Mouse (Mus musculus) kidney, embryonic 15.5 days (tissue): ENCODE measurements at regions not wholly inside any gene's neighbourhood (a gene's known extent, or its start where the extent isn't known, plus 50 kb on each side); places are given as distances from the start of the nearest gene placed in this dataset.
A peak's percentile ranks its signal among the peaks of the same experiment; 100 is the strongest.

Experiments
- ATAC-seq: fragments of 200-750 bp; cut with Nextera tagmentation; replicated peaks from 2 replicates; pipeline ENCODE4 v1.8.0; 2017; ENCODE audit warnings: moderate TSS enrichment; ENCODE audit not compliant: low FRiP score
- H3K27ac ChIP-seq: fragments of 300-500 bp; sonication (generic); 2 replicates; pipeline ENCODE4 v1.5.1; 2015; ENCODE audit warnings: mild to moderate bottlenecking, inconsistent platforms
- H3K27me3 ChIP-seq: fragments of 300-500 bp; sonication (generic); 2 replicates; pipeline ENCODE4 v1.6.1; 2015; ENCODE audit warnings: inconsistent platforms
- H3K36me3 ChIP-seq: fragments of 300-500 bp; sonication (generic); 2 replicates; pipeline ENCODE4 v1.6.1; 2015; ENCODE audit warnings: inconsistent platforms
- H3K4me1 ChIP-seq: fragments of 300-500 bp; sonication (generic); 2 replicates; pipeline ENCODE4 v1.6.1; 2015; ENCODE audit warnings: inconsistent platforms
- H3K4me2 ChIP-seq: fragments of 300-500 bp; sonication (generic); 2 replicates; pipeline ENCODE4 v1.6.1; 2015; ENCODE audit warnings: moderate library complexity, mild to moderate bottlenecking, inconsistent platforms
- H3K4me3 ChIP-seq: fragments of 300-500 bp; sonication (generic); replicated peaks from 2 replicates; pipeline ENCODE4 v1.5.1; 2015; ENCODE audit warnings: mild to moderate bottlenecking, inconsistent platforms
- H3K9ac ChIP-seq: fragments of 300-500 bp; sonication (generic); 2 replicates; pipeline ENCODE4 v1.6.1; 2015; ENCODE audit warnings: mild to moderate bottlenecking, inconsistent platforms
- H3K9me3 ChIP-seq: fragments of 300-500 bp; sonication (generic); replicated peaks from 2 replicates; pipeline ENCODE4 v1.6.1; 2016; ENCODE audit warnings: inconsistent platforms
- WGBS: fragments of 180-500 bp; shearing (Covaris S2); methylation state at CpG from one replicate; pipeline ENCODE4 v1.1.7; 2015; ENCODE audit warnings: mixed read lengths; 5-methylcytosine and 5-hydroxymethylcytosine counted together

- 85% methylated on average over 2 of the region's 2 CpGs for WGBS
- Histone ChIP-seq H3K4me2 (no peak overlapping the region), H3K9ac (no peak overlapping the region), H3K36me3 (no peaks in the 10 kb centered on the region), H3K4me1 (peaks cover 3% of the 10 kb centered on the region), H3K4me3 (no peak overlapping the region), H3K9me3 (no peaks in the 10 kb centered on the region), H3K27ac (no peak overlapping the region), H3K27me3 (no peaks in the 10 kb centered on the region)
- ATAC-seq = no peak
These were observed 347.2 kb downstream of the Tmem232 start for GRCm38 (mm10) chr17:65193341-65193740.

- H3K9me3 ChIP-seq = no peaks in the 10 kb centered on the region
- H3K4me2 ChIP-seq = no peak overlapping the region
- no peak for ATAC-seq
- 85% methylated on average over 12 of the region's 12 CpGs for WGBS
- H3K27me3 ChIP-seq = no peaks in the 10 kb centered on the region
- no peak overlapping the region for H3K4me3 ChIP-seq
- peaks cover 3% of the 10 kb centered on the region for H3K4me1 ChIP-seq
- H3K27ac ChIP-seq = no peak overlapping the region
- H3K9ac ChIP-seq = no peak overlapping the region
- H3K36me3 ChIP-seq = no peaks in the 10 kb centered on the region
These were observed 348.0 kb downstream of the Tmem232 start for GRCm38 (mm10) chr17:65192432-65193059.

- ATAC-seq = peak; percentile 84
- Histone ChIP-seq H3K36me3 (no peaks in the 10 kb centered on the region), H3K27me3 (no peaks in the 10 kb centered on the region), H3K9me3 (no peaks in the 10 kb centered on the region), H3K27ac (peak overlapping the region; percentile 2; the same call in 1 of the 2 replicates), H3K4me1 (peaks cover 3% of the 10 kb centered on the region), H3K4me3 (no peak overlapping the region), H3K4me2 (peak overlapping the region; percentile 15; the same call in 1 of the 2 replicates), H3K9ac (no peak overlapping the region)
- 29% methylated on average over 12 of the region's 12 CpGs for WGBS
These were observed 349.6 kb downstream of the Tmem232 start for GRCm38 (mm10) chr17:65190839-65191591.

- Histone ChIP-seq H3K9me3 (no peaks in the 10 kb centered on the region), H3K4me3 (no peak overlapping the region), H3K36me3 (no peaks in the 10 kb centered on the region), H3K4me2 (no peak overlapping the region), H3K27me3 (no peaks in the 10 kb centered on the region), H3K27ac (no peak overlapping the region), H3K9ac (no peak overlapping the region), H3K4me1 (no peaks in the 10 kb centered on the region)
- no peak for ATAC-seq
- whole genome bisulfite sequencing = 74% methylated on average over 4 of the region's 4 CpGs
These were observed 345.3 kb upstream of the 4930583I09Rik start for GRCm38 (mm10) chr17:65181164-65181563.

GRCm38 (mm10) chr17:65175770-65176169 lies 339.9 kb upstream of the 4930583I09Rik start:
- Histone ChIP-seq H3K36me3 (no peaks in the 10 kb centered on the region), H3K4me3 (no peak overlapping the region), H3K27ac (no peak overlapping the region), H3K9ac (no peak overlapping the region), H3K27me3 (no peaks in the 10 kb centered on the region), H3K9me3 (no peaks in the 10 kb centered on the region), H3K4me2 (no peak overlapping the region), H3K4me1 (no peaks in the 10 kb centered on the region)
- WGBS = 65% methylated on average over 4 of the region's 4 CpGs
- ATAC-seq = no peak

GRCm38 (mm10) chr17:65174114-65174513 lies 338.2 kb upstream of the 4930583I09Rik start:
- H3K4me3 ChIP-seq = no peak overlapping the region
- H3K4me1 ChIP-seq = no peaks in the 10 kb centered on the region
- no peak overlapping the region for H3K9ac ChIP-seq
- 89% methylated on average over 6 of the region's 6 CpGs for WGBS
- no peak for ATAC-seq
- H3K4me2 ChIP-seq = no peak overlapping the region
- H3K27me3 ChIP-seq = no peaks in the 10 kb centered on the region
- no peaks in the 10 kb centered on the region for H3K36me3 ChIP-seq
- no peaks in the 10 kb centered on the region for H3K9me3 ChIP-seq
- H3K27ac ChIP-seq = no peak overlapping the region

GRCm38 (mm10) chr17:65173236-65173635 lies 337.4 kb upstream of the 4930583I09Rik start:
- Histone ChIP-seq H3K36me3 (no peaks in the 10 kb centered on the region), H3K27me3 (no peaks in the 10 kb centered on the region), H3K9ac (no peak overlapping the region), H3K4me3 (no peak overlapping the region), H3K9me3 (no peaks in the 10 kb centered on the region), H3K27ac (no peak overlapping the region), H3K4me1 (no peaks in the 10 kb centered on the region), H3K4me2 (no peak overlapping the region)
- WGBS = 87% methylated on average over 3 of the region's 3 CpGs
- ATAC-seq = no peak

GRCm38 (mm10) chr17:65170691-65171090 lies 334.8 kb upstream of the 4930583I09Rik start:
- no peak for ATAC-seq
- Histone ChIP-seq H3K27ac (no peak overlapping the region), H3K27me3 (no peaks in the 10 kb centered on the region), H3K9ac (no peak overlapping the region), H3K36me3 (no peaks in the 10 kb centered on the region), H3K4me2 (no peak overlapping the region), H3K4me3 (no peak overlapping the region), H3K9me3 (no peaks in the 10 kb centered on the region), H3K4me1 (no peaks in the 10 kb centered on the region)
- 83% methylated on average over 4 of the region's 4 CpGs for WGBS

GRCm38 (mm10) chr17:65169981-65170617 lies 334.2 kb upstream of the 4930583I09Rik start:
- no peak overlapping the region for H3K27ac ChIP-seq
- no peak overlapping the region for H3K9ac ChIP-seq
- no peak overlapping the region for H3K4me3 ChIP-seq
- H3K27me3 ChIP-seq = no peaks in the 10 kb centered on the region
- H3K4me2 ChIP-seq = no peak overlapping the region
- H3K4me1 ChIP-seq = no peaks in the 10 kb centered on the region
- no peaks in the 10 kb centered on the region for H3K9me3 ChIP-seq
- H3K36me3 ChIP-seq = no peaks in the 10 kb centered on the region
- ATAC-seq = no peak
- WGBS = 78% methylated on average over 4 of the region's 4 CpGs

GRCm38 (mm10) chr17:65146376-65146775 lies 310.5 kb upstream of the 4930583I09Rik start:
- Histone ChIP-seq H3K27ac (no peak overlapping the region), H3K9ac (no peak overlapping the region), H3K4me2 (no peak overlapping the region), H3K27me3 (no peaks in the 10 kb centered on the region), H3K4me1 (no peaks in the 10 kb centered on the region), H3K36me3 (no peaks in the 10 kb centered on the region), H3K4me3 (no peak overlapping the region), H3K9me3 (no peaks in the 10 kb centered on the region; the same call in 1 of the 2 replicates)
- 70% methylated on average over 2 of the region's 2 CpGs for WGBS
- no peak for ATAC-seq

- Histone ChIP-seq H3K4me1 (no peaks in the 10 kb centered on the region), H3K27me3 (no peaks in the 10 kb centered on the region), H3K4me2 (no peak overlapping the region), H3K36me3 (no peaks in the 10 kb centered on the region), H3K9me3 (no peaks in the 10 kb centered on the region), H3K9ac (no peak overlapping the region), H3K27ac (no peak overlapping the region), H3K4me3 (no peak overlapping the region)
- 58% methylated on average over 5 of the region's 5 CpGs for WGBS
- ATAC-seq = no peak
These were observed 278.8 kb upstream of the 4930583I09Rik start for GRCm38 (mm10) chr17:65114651-65115050.

- WGBS = 79% methylated on average over 3 of the region's 3 CpGs
- no peaks in the 10 kb centered on the region for H3K36me3 ChIP-seq
- H3K27me3 ChIP-seq = no peaks in the 10 kb centered on the region
- H3K9ac ChIP-seq = no peak overlapping the region
- no peak overlapping the region for H3K4me3 ChIP-seq
- H3K4me1 ChIP-seq = no peaks in the 10 kb centered on the region
- H3K9me3 ChIP-seq = no peaks in the 10 kb centered on the region
- no peak overlapping the region for H3K27ac ChIP-seq
- no peak for ATAC-seq
- no peak overlapping the region for H3K4me2 ChIP-seq
These were observed 277.2 kb upstream of the 4930583I09Rik start for GRCm38 (mm10) chr17:65113121-65113520.
